Mouse (Mus musculus) liver, embryonic 14.5 days (tissue): ENCODE measurements around the gene Mettl7b.

Experiments used
- CTCF ChIP-seq: IDR thresholded peaks from 2 replicates; pipeline ENCODE4 v1.5.1; 2016; ENCODE audit warnings: antibody characterized with exemption, low read depth, control low read depth
- EP300 ChIP-seq: IDR thresholded peaks from 2 replicates; pipeline ENCODE4 v1.6.1; 2016; ENCODE audit warnings: antibody characterized with exemption, low read depth

- no peak for TF ChIP-seq CTCF
- no peak for TF ChIP-seq EP300
These were observed 21.8 kb downstream of the Mettl7b start for GRCm38 (mm10) chr10:128938974-128939373.
